Comparison of ENCODE assay signal across 22 mouse cellular contexts in the genomic region with DNA sequence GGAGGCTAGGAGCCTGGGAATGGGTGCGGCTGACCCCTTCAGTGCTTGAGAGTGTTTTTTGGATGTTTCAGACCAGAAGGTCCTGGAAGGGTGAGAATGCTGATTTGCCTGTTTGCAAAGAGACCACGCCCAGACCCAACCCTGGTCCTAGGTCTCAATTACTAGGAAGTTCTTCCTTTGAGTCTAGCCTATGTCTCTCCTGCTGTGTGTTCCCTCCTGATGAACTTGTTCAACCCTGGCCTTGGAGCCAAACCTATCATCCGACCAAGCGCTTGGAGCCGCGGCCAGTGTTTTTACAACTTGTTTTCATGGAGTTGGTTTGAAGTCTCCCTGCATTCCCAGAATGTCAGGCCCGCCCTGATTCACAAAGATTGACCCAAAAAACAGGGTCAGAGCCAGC. TPM values are rescaled to one million over a fixed set of nuclear protein-coding genes. Genes with fewer than 3 reads are reported as not detected.
A peak's percentile ranks its signal among the peaks of the same experiment; 100 is the strongest.
DNase-seq lines count a peak whose midpoint lies in the region; ATAC-seq and TF ChIP-seq lines count a peak whose summit lies in the region.
"Had no signal": no experiment of that assay in that cellular context is flagged by ENCODE, and none has a peak within 500 bp of the region (broad histone marks: within the 10 kb centered on the region; RNA-seq: fewer than 3 reads in every experiment).

No protein-coding gene starts in this region.

- no peaks in the 10 kb centered on the region for H3K9me3 ChIP-seq in ES-E14 (ENCODE audit: control insufficient read depth, insufficient read depth, low read depth, low read length)
- H3K9me3 ChIP-seq in midbrain, embryonic 11.5 days (ENCODE audit: control insufficient read depth, low read length) = no peaks in the 10 kb centered on the region
- H3K9me3 ChIP-seq: embryonic facial prominence, embryonic 13.5 days; heart, embryonic 15.5 days; limb, embryonic 12.5 days; liver, embryonic 13.5 days had no signal

- no peak for TF ChIP-seq CTCF in gastrocnemius, adult 2 months (IDR thresholded peaks at IDR 0.05)

- H3K27me3 ChIP-seq in myocyte (ENCODE audit: control insufficient read depth, insufficient read depth, insufficient read length) = no peaks in the 10 kb centered on the region
- H3K27me3 ChIP-seq in midbrain, embryonic 11.5 days (ENCODE audit: control insufficient read depth, insufficient read depth, low read length) = no peaks in the 10 kb centered on the region
- H3K27me3 ChIP-seq: embryonic facial prominence, embryonic 13.5 days; heart, embryonic 15.5 days; limb, embryonic 12.5 days; liver, embryonic 13.5 days had no signal

- TF ChIP-seq POLR2A in myocyte (IDR thresholded peaks at IDR 0.05; ENCODE audit: insufficient read length, low read depth) = no peak

- H3K4me1 ChIP-seq in ES-E14 (ENCODE audit: control insufficient read depth in 2 of 2, insufficient read depth in 2 of 2, low read length in 2 of 2, poor library complexity in 1 of 2) = peaks cover 7 to 44% of the 10 kb centered on the region in 2 experiments
- peaks cover 5% of the 10 kb centered on the region; the same call in 1 of the 2 replicates for H3K4me1 ChIP-seq in midbrain, embryonic 11.5 days (ENCODE audit: control insufficient read depth, insufficient read depth, low read length)

- no peaks in the 10 kb centered on the region for H3K79me2 ChIP-seq in myocyte (ENCODE audit: control insufficient read depth, insufficient read depth)

- in situ Hi-C loops in ES-E14 (cut with MboI; ENCODE audit: low sequenced_read_pairs in 2 of 2, unreplicated experiment in 2 of 2) = loop anchor here in 1 of 2 experiments (25.0 kb wide), 1 partner anchor 566 kb away; a partner anchor contains a TSS

- ATAC-seq in midbrain, embryonic 11.5 days (ENCODE audit: low FRiP score) = no peak
- ATAC-seq: activated CD4-positive, CD25-positive, alpha-beta regulatory T cell, adult 4 months; CD4-positive, CD25-positive, alpha-beta regulatory T cell, adult 4 months; midbrain, embryonic 16.5 days had no signal

- H3ac ChIP-seq in myocyte (ENCODE audit: control insufficient read depth, insufficient read length) = no peak overlapping the region

- H3K27ac ChIP-seq in gastrocnemius, adult 2 months = peak overlapping the region; percentile 55
- no peak overlapping the region for H3K27ac ChIP-seq in ES-E14 (ENCODE audit: insufficient read depth, low read depth, low read length, poor library complexity, severe bottlenecking)
- H3K27ac ChIP-seq in midbrain, embryonic 11.5 days (ENCODE audit: low read depth, low read length) = no peak overlapping the region; the same call in 1 of the 2 replicates
- H3K27ac ChIP-seq: embryonic facial prominence, embryonic 13.5 days; heart, embryonic 15.5 days; limb, embryonic 12.5 days; liver, embryonic 13.5 days had no signal

- peak overlapping the region; percentile 22 for H3K4me2 ChIP-seq in myocyte (ENCODE audit: low read depth)
- no peak overlapping the region for H3K4me2 ChIP-seq in midbrain, embryonic 11.5 days
- H3K4me2 ChIP-seq: embryonic facial prominence, embryonic 13.5 days; heart, embryonic 15.5 days; limb, embryonic 12.5 days; liver, embryonic 13.5 days had no signal

- peak; percentile 62 for DNase-seq in gastrocnemius, adult 2 months
- no peak for DNase-seq in gastrocnemius, postnatal 4 days (ENCODE audit: low spot score in 2 of 2)
- peak; percentile 41 for DNase-seq in lung, postnatal 36 days
- no peak for DNase-seq in lung, postnatal 4 days
- peak; percentile 59 for DNase-seq in ES-E14 (ENCODE audit: low read depth, low spot score)
- no peak for DNase-seq in layer of hippocampus, postnatal 14 days (ENCODE audit: low spot score in 2 of 2)
- no peak for DNase-seq in midbrain, embryonic 11.5 days (ENCODE audit: low spot score, missing footprints)
- DNase-seq: adrenal gland, postnatal 10 days; cerebellum, adult 11 months; cerebellum, postnatal 10 days; kidney, adult 9 months; kidney, postnatal 36 days; liver, embryonic 13.5 days; right cerebral cortex, adult 18-20 months; thymus, adult 2 months had no signal

- H3K4me3 ChIP-seq in gastrocnemius, adult 2 months = no peak overlapping the region
- H3K4me3 ChIP-seq in ES-E14 (ENCODE audit: insufficient read depth in 1 of 2, low read depth in 1 of 2, low read length in 2 of 2, poor library complexity in 1 of 2, severe bottlenecking in 1 of 2) (no peak overlapping the region), myocyte (no peak overlapping the region)
- H3K4me3 ChIP-seq in midbrain, embryonic 11.5 days (ENCODE audit: low read depth, low read length) = no peak overlapping the region
- H3K4me3 ChIP-seq: embryonic facial prominence, embryonic 13.5 days; heart, embryonic 15.5 days; limb, embryonic 12.5 days; liver, embryonic 13.5 days had no signal

- 86% methylated on average over 7 of the region's 7 CpGs for WGBS in midbrain, embryonic 11.5 days

- no peaks in the 10 kb centered on the region for H3K36me3 ChIP-seq in ES-E14 (ENCODE audit: control insufficient read depth, insufficient read depth, low read length, poor library complexity, severe bottlenecking)
- no peaks in the 10 kb centered on the region for H3K36me3 ChIP-seq in myocyte (ENCODE audit: control insufficient read depth, insufficient read depth)
- no peaks in the 10 kb centered on the region for H3K36me3 ChIP-seq in midbrain, embryonic 11.5 days (ENCODE audit: control insufficient read depth, insufficient read depth, low read length)
- H3K36me3 ChIP-seq: embryonic facial prominence, embryonic 13.5 days; heart, embryonic 15.5 days; limb, embryonic 12.5 days; liver, embryonic 13.5 days had no signal

- intact Hi-C loops in gastrocnemius, adult 2 months (cut with DNase I) = no loop called here

- no peak overlapping the region for H3K9ac ChIP-seq in ES-E14 (ENCODE audit: insufficient read depth, low read depth, low read length, poor library complexity, severe bottlenecking)
- H3K9ac ChIP-seq in midbrain, embryonic 11.5 days (ENCODE audit: low read length) = no peak overlapping the region
- H3K9ac ChIP-seq: embryonic facial prominence, embryonic 13.5 days; heart, embryonic 15.5 days; limb, embryonic 12.5 days; liver, embryonic 13.5 days had no signal

TF ChIP-seq in ES-E14, 5 proteins besides CTCF, POLR2A, EP300 and RAD21:
- TF ChIP-seq ZNF384 (IDR thresholded peaks at IDR 0.05; ENCODE audit: low read depth, low read length) = no peak
- TF ChIP-seq MAFK (IDR thresholded peaks at IDR 0.05; ENCODE audit: insufficient read depth, low read depth, low read length) = 0 out of 2 replicates have a peak, but pooled peaks have one; percentile 4
- TF ChIP-seq CHD2 (IDR thresholded peaks at IDR 0.05; ENCODE audit: low read depth, low read length) = no peak

TF ChIP-seq in myocyte, 11 proteins besides CTCF, POLR2A, EP300 and RAD21:
- no peak for TF ChIP-seq TCF3 (IDR thresholded peaks at IDR 0.05; ENCODE audit: insufficient read length, low read depth)
- TF ChIP-seq USF1 (IDR thresholded peaks at IDR 0.05; ENCODE audit: low read depth) = no peak
- no peak for TF ChIP-seq MYOG (IDR thresholded peaks at IDR 0.05; ENCODE audit: control insufficient read depth in 1 of 3, insufficient read depth in 1 of 3, insufficient read length in 2 of 3, low read depth in 2 of 3)
- TF ChIP-seq REST (IDR thresholded peaks at IDR 0.05; ENCODE audit: insufficient read depth, insufficient read length) = no peak
- TF ChIP-seq MYOD1 (IDR thresholded peaks at IDR 0.05; ENCODE audit: control insufficient read depth in 1 of 3, insufficient read length in 2 of 3, low read depth in 2 of 3) = no peak
TF ChIP-seq in myocyte: peak in this region for 0.

RNA-seq across cellular contexts. Expression of a gene that starts 22.0 kb away (rescaled TPM):
- 1 to 10 TPM; 5.4 to 6.7 TPM for total RNA-seq in gastrocnemius, adult 2 months (2021)
- total RNA-seq in gastrocnemius, postnatal 4 days (2021) = 10 to 100 TPM; 17.1 to 19.2 TPM
- total RNA-seq in ES-E14 (2012; rRNA removed) = 8.3 and 10.2 TPM in 2 replicates
- 9.5 TPM for polyA plus RNA-seq in myocyte (2012; fragmentation: generic; extraction: Trizol)
- total RNA-seq in layer of hippocampus, postnatal 14 days (2021) = 10 to 100 TPM; 30.0 to 31.6 TPM
- polyA plus RNA-seq in midbrain, embryonic 11.5 days (2014; fragmentation: Nextera tagmentation; extraction: Ambion mirVana) = 16.2 and 16.7 TPM in 2 replicates

RNA-seq across cellular contexts. Expression of a gene that starts 50.2 kb away (rescaled TPM):
- total RNA-seq in gastrocnemius, adult 2 months (2021) = 100 to 1,000 TPM in 1 of 2 experiments, 10 to 100 TPM in 1; 47.0 to 124 TPM
- 100 to 1,000 TPM; 409 to 535 TPM for total RNA-seq in gastrocnemius, postnatal 4 days (2021)
- 337 and 500 TPM in 2 replicates for total RNA-seq in ES-E14 (2012; rRNA removed)
- polyA plus RNA-seq in myocyte (2012; fragmentation: generic; extraction: Trizol) = 1,713 TPM
- total RNA-seq in layer of hippocampus, postnatal 14 days (2021) = 10 to 100 TPM; 41.9 to 58.7 TPM
- polyA plus RNA-seq in midbrain, embryonic 11.5 days (2014; fragmentation: Nextera tagmentation; extraction: Ambion mirVana) = 202 and 210 TPM in 2 replicates
- polyA plus RNA-seq: activated CD4-positive, CD25-positive, alpha-beta regulatory T cell, adult 4 months had no signal

Comparison
In these comparisons a context has a peak if more than half of its experiments do, and no peak if none do; other contexts are left out.
1. DNase-seq: peak in gastrocnemius, adult 2 months (single experiment), lung, postnatal 36 days (single experiment) and ES-E14 (single experiment); none in gastrocnemius, postnatal 4 days (0 of 2), lung, postnatal 4 days (0 of 2), layer of hippocampus, postnatal 14 days (0 of 2) and midbrain, embryonic 11.5 days (single experiment).